Mouse (Mus musculus) A20 (cell line): ENCODE measurements at regions not wholly inside any gene's neighbourhood (a gene's known extent, or its start where the extent isn't known, plus 50 kb on each side); places are given as distances from the start of the nearest gene placed in this dataset.
"Not testable (repeated sequence)": the region's sequence is repeated elsewhere in the genome, so short reads cannot be mapped to it uniquely, and the experiment has no call there.

Experiments used
- DNase-seq: peaks from one replicate; pipeline ENCODE4 v3.0.0-alpha.2; 2011; ENCODE audit warnings: low read depth, low spot score

GRCm38 (mm10) chr3:38320998-38321397 lies 163.6 kb downstream of the Ankrd50 start:
- no peak for DNase-seq

DNA sequence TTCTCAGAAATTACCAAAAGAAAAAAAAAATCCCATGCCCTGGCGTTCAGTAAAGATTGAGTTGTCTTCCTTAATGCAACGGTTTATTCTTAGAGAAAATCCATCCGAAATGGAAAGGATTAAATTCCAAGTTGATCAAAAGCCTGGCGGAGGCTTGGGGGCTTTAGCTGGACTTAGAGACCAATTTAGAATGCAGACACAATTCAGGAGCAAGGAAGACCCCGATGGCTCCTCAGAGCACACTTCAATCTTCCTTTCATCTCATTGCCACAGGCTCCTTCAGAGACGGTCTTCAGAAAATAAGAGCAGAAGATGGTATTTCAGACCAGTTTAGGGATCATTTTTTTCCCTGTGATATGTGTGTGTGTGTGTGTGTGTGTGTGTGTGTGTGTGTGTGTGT lies 171.8 kb downstream of the Ankrd50 start:
- DNase-seq, result no peak

- no peak for DNase-seq
Observed at GRCm38 (mm10) chr3:38312121-38312520, 172.5 kb downstream of the Ankrd50 start.

DNA sequence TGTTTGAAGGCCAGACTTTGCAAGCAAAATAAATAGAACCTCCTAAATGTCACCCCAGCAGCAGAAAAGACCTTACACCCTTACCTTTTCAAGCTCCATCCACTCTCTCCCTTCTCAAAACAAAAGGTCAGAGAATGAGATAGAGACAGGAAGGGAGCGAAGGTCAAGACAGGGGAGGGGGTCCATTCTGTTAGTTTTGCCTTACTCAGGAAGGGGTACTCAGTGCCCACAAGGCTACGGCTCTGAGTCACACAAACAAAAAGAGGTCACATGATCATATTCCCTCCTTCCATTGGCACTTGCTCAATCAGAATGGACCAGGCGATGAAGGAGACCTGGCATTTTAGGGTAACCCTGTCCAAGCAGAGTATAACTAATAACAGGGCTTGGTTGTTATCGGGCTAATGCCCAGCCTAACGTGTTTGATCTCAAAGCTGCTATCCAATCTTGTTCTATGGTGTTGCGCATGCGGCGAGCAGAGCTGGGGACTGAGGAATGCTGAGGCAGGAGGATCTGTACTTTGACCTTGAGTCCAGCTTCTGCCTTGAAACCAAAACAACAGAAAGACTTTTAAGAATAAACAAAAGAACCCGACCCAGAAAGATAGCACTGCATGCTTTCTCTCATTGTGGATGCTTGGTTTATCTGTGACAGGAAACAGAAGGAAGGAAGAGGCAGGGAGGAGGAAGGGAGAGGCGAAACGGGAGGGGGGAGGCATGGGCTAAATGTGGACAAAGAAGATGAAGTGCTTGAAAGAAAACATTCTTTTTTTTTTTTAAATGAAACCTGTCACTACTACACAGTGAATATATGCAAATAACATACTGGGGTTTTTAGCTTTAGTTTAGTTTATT lies 184.5 kb downstream of the Ankrd50 start:
- no peak for DNase-seq

DNA sequence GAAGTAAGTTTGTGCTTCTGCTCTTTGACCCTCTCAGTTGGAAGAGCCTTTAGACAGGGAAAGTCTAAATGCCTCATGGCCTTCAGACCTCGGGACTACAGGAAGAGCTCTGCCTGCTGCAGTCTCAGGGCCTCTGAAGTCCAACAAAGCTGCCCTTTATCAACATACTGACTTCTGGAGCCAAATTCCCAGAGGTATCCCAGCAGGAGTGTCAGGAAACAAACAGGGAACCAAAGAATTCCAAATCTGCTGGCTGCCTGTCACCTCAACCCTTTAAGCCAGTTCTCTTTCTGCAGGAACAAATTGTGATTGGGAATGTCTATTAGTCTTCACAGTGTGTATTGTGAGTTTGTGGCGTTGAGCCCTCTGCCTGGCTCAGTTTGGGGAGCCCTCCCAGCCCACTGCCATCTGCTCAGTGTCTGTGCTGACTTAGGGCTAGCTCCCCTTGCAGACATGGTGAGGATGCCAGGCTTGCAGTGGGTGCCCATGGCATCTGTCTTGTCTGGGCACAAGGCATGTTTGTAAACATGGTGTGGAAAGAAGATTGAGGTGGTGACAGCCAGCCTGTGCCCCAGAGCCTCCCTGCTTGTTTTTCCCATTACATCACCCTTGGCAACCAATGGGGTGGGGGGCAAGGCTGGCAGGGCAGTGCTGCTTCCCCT lies 185.3 kb downstream of the Ankrd50 start:
- no peak for DNase-seq

DNA sequence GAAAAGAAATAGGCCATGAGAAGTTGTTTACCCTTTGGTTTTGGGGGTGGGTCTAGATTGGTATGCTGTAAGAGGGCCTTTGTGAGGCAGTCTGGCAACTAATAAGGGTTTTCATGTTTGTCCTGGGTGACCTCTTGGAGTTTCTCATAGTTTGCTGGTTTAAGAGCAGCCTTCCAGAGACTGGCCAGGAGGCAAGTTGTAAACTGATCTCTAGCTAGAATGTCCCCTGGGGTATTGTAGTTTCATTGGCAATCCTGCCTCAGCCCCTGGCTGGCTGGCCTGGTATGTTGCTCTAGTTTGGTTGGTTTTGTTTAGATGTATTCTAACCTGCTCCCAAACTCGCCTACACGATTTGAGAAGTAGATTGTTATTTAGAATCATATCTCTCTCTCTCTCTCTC lies 187.1 kb downstream of the Ankrd50 start:
- DNase-seq, result no peak

- DNase-seq, result no peak
Observed at GRCm38 (mm10) chr3:38289062-38289461, 195.6 kb downstream of the Ankrd50 start.

GRCm38 (mm10) chr3:38283687-38284124 lies 200.9 kb downstream of the Ankrd50 start:
- no peak for DNase-seq

GRCm38 (mm10) chr3:38282891-38283290 lies 201.8 kb downstream of the Ankrd50 start:
- no peak for DNase-seq

DNA sequence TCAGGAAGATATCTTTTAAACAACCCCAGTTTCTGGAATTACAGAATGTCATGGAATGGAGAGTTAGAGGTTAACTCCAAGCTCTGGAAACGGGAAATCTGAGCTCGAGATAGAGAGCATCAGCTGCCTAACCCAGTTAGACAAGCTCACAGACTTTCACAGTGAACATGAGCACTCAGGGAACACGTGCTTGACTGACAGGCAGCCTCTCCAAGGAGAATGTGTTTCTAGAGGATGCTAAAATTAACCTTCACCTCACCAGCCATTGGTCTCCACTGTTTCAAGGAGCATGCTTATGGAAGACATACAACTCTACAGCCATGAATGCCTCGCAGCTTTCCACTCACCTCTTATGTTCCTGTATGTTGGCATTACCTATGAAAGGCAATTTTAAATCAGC lies 203.0 kb downstream of the Ankrd50 start:
- DNase-seq, result no peak

DNA sequence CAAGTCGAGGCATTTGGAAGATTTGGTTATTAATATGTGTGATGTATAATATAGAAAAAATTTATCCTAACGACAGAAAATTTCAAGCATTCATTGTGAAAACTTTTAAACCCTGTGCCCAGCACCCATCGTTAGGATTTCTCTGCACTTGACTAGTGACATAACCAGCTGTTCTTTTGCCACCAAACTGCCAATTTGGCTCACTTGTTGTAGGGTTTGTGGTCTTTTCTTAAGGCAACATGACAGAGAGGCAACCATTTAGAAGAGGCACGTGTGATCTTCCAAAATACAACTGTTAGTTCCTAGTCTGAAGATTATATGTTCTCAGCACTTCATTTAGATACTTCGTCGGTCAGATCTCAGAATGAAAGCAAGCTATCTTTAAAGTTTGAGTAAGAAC lies 203.8 kb downstream of the Ankrd50 start:
- DNase-seq, result no peak

DNA sequence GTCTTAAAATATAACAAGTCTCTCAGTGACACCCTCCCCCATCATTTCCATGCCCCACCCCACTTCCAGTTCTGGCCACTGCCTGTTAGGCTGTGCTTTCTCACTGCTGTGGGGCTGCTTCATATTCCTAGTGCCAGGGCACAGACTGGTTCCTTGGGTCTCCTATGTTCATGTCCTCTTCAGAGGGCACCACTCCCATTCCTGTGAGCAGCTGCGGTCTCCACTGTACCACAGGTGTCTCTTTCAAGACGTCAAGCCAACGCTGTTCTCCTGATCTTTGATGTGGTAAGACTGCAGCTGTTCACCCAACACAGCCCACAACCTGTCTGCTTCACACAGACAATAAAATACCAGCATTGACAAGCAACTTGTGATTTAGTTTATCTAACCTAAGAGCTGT lies 204.5 kb downstream of the Ankrd50 start:
- no peak for DNase-seq

GRCm38 (mm10) chr3:38276948-38277504 lies 207.6 kb downstream of the Ankrd50 start:
- no peak for DNase-seq

- DNase-seq, result no peak
Observed at GRCm38 (mm10) chr3:38275321-38275720, 209.3 kb downstream of the Ankrd50 start.

GRCm38 (mm10) chr3:38270742-38271141 lies 213.9 kb downstream of the Ankrd50 start:
- no peak for DNase-seq

DNA sequence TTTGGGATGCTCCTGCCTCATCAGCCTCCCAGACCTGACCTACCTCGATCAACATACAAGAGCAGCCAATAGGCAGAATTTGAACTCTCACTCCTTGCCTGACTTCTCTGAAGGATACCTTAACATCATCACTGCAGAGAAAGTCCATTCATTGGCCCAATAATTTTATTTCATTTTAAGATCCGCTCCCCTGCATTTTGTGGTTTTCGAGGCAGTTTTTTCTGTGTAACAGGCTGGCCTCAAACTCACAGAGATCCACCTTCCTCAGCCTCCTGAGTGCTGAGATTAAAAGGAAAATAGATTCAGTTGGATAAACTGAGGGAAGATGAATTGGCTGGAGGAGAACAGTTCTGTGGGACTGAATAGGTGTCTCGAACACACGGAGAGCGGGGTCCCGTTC lies 216.4 kb downstream of the Ankrd50 start:
- DNase-seq, result no peak

DNA sequence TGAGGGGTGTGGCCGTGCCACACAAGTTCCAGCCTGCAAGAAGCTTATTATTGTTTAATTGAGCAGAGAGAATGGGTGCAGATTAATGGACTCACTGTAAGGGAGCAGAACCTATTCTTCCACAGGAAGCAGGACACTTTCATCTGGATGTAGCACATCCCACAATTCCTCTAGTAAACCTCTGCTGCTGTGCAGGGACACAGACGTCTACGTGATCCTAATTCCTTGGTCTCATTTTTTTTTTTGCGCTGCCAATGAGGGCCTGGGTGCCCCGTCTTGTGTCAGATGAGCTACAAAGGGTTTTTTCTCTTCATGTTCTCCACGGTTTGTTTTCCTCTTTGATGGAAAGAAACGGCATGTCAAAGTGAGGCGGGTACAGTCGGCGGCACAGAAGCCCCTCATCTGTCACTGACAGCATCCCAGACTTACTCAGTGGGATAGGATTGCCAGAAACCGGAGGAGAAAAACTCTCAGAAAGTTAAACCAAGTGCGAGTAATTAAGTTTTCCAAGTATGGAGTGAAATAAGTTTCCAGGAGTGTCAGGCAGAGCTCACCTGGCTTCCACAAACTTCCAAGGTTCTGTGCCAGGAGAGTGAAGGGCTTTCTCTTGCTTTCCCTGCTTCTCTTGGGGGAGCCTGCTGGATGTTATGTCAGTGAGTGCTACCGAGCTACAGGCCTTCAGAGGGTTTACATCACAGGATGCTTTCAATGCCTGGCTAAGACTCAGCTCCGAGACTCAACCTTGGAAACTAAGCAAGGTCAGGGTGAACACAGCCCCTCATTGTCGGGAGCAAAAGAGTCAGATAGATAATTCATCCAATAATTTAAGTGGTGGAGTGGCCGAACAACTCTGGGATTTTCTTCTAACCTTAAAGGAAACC lies 221.1 kb downstream of the Ankrd50 start:
- no peak for DNase-seq

- no peak for DNase-seq
Observed at GRCm38 (mm10) chr3:38261326-38262075, 223.1 kb downstream of the Ankrd50 start.

- DNase-seq, result not testable (repeated sequence)
Observed at GRCm38 (mm10) chr3:38259223-38259622, 225.4 kb downstream of the Ankrd50 start.

- no peak for DNase-seq
Observed at GRCm38 (mm10) chr3:38257843-38258290, 226.8 kb downstream of the Ankrd50 start.
